21 mouse cellular contexts compared by ENCODE assay signal in genomic region chr2:179416587-179417227, GRCm38 (mm10). TPM values are rescaled to one million over a fixed set of nuclear protein-coding genes. Genes with fewer than 3 reads are reported as not detected.
DNase-seq lines count a peak whose midpoint lies in the region; ATAC-seq and TF ChIP-seq lines count a peak whose summit lies in the region.
"Had no signal": no experiment of that assay in that cellular context is flagged by ENCODE, and none has a peak within 500 bp of the region (broad histone marks: within the 10 kb centered on the region; RNA-seq: fewer than 3 reads in every experiment).

No protein-coding gene starts in this region.

- 0 out of 2 replicates have a peak, but pooled peaks cover 4% of the 10 kb centered on the region for H3K27me3 ChIP-seq in forebrain, embryonic 12.5 days
- no peaks in the 10 kb centered on the region for H3K27me3 ChIP-seq in forebrain, embryonic 11.5 days (ENCODE audit: control insufficient read depth, insufficient read depth, low read length)
- no peaks in the 10 kb centered on the region for H3K27me3 ChIP-seq in megakaryocyte, embryonic 14.5 days (replicated peaks)
- no peaks in the 10 kb centered on the region for H3K27me3 ChIP-seq in forebrain, postnatal 0 days (ENCODE audit: insufficient read depth, low read length)
- no peaks in the 10 kb centered on the region for H3K27me3 ChIP-seq in neural tube, embryonic 13.5 days
- H3K27me3 ChIP-seq: hindbrain, embryonic 12.5 days; limb, embryonic 15.5 days; liver, embryonic 15.5 days; midbrain, embryonic 15.5 days had no signal

- no peak overlapping the region for H3K4me2 ChIP-seq in forebrain, embryonic 12.5 days
- no peak overlapping the region for H3K4me2 ChIP-seq in forebrain, embryonic 11.5 days (ENCODE audit: low read depth, low read length, severe bottlenecking)
- H3K4me2 ChIP-seq in forebrain, postnatal 0 days (ENCODE audit: low read depth): no peak overlapping the region
- H3K4me2 ChIP-seq in neural tube, embryonic 13.5 days: no peak overlapping the region
- H3K4me2 ChIP-seq: hindbrain, embryonic 12.5 days; limb, embryonic 15.5 days; liver, embryonic 15.5 days; midbrain, embryonic 15.5 days had no signal

- 68% methylated on average over 16 of the region's 16 CpGs for WGBS in forebrain, embryonic 12.5 days
- 77% methylated on average over 16 of the region's 16 CpGs for WGBS in forebrain, embryonic 11.5 days
- WGBS in forebrain, postnatal 0 days: 51% methylated on average over 16 of the region's 16 CpGs
- WGBS in neural tube, embryonic 13.5 days: 39% methylated on average over 16 of the region's 16 CpGs

- ATAC-seq in forebrain, embryonic 12.5 days (ENCODE audit: low FRiP score): peak; percentile 59; the same call in 1 of the 2 replicates
- ATAC-seq in forebrain, embryonic 11.5 days (replicated peaks; ENCODE audit: low FRiP score): no peak
- no peak for ATAC-seq in megakaryocyte, adult 5-6 weeks (ENCODE audit: poor library complexity, severe bottlenecking)
- no peak; the same call in 1 of the 2 replicates for ATAC-seq in forebrain, postnatal 0 days
- peak; percentile 66; the same call in 1 of the 2 replicates for ATAC-seq in neural tube, embryonic 13.5 days (ENCODE audit: low read depth)
- ATAC-seq: intestine, embryonic 16.5 days; midbrain, embryonic 15.5 days had no signal

- H3K9me3 ChIP-seq in forebrain, embryonic 12.5 days: no peaks in the 10 kb centered on the region
- H3K9me3 ChIP-seq in forebrain, embryonic 11.5 days (ENCODE audit: control insufficient read depth, low read length): no peaks in the 10 kb centered on the region
- H3K9me3 ChIP-seq in megakaryocyte, embryonic 14.5 days: peaks cover 48% of the 10 kb centered on the region
- no peaks in the 10 kb centered on the region for H3K9me3 ChIP-seq in forebrain, postnatal 0 days (ENCODE audit: low read length)
- no peaks in the 10 kb centered on the region for H3K9me3 ChIP-seq in neural tube, embryonic 13.5 days
- H3K9me3 ChIP-seq: hindbrain, embryonic 12.5 days; limb, embryonic 15.5 days; liver, embryonic 15.5 days; midbrain, embryonic 15.5 days had no signal

- no peak for DNase-seq in forebrain, embryonic 11.5 days (ENCODE audit: low spot score)
- DNase-seq in forebrain, postnatal 0 days: peak; percentile 33
- no peak for DNase-seq in ovary, postnatal 10 days (ENCODE audit: low spot score)
- no peak for DNase-seq in cerebellum, postnatal 36 days
- DNase-seq: adrenal gland, adult 2 months; cerebellum, adult 8-10 months; gastrocnemius, postnatal 36 days; kidney, postnatal 36 days; layer of hippocampus, adult 9-11 months; thymus, postnatal 14 days had no signal

- no peak overlapping the region for H3K4me3 ChIP-seq in forebrain, embryonic 12.5 days (replicated peaks)
- H3K4me3 ChIP-seq in forebrain, embryonic 11.5 days (ENCODE audit: low read depth, low read length): no peak overlapping the region
- peak overlapping the region; percentile 40 for H3K4me3 ChIP-seq in megakaryocyte, embryonic 14.5 days (replicated peaks)
- H3K4me3 ChIP-seq in forebrain, postnatal 0 days (ENCODE audit: low read depth, low read length): no peak overlapping the region
- H3K4me3 ChIP-seq in neural tube, embryonic 13.5 days: no peak overlapping the region
- H3K4me3 ChIP-seq: hindbrain, embryonic 12.5 days; limb, embryonic 15.5 days; liver, embryonic 15.5 days; midbrain, embryonic 15.5 days had no signal

- no peak for TF ChIP-seq CTCF in forebrain, postnatal 0 days (IDR thresholded peaks at IDR 0.05; ENCODE audit: low read depth)

- H3K9ac ChIP-seq in forebrain, embryonic 12.5 days: no peak overlapping the region
- H3K9ac ChIP-seq in forebrain, embryonic 11.5 days (ENCODE audit: low read length): no peak overlapping the region
- no peak overlapping the region for H3K9ac ChIP-seq in forebrain, postnatal 0 days
- no peak overlapping the region for H3K9ac ChIP-seq in neural tube, embryonic 13.5 days
- H3K9ac ChIP-seq: hindbrain, embryonic 12.5 days; limb, embryonic 15.5 days; liver, embryonic 15.5 days; midbrain, embryonic 15.5 days had no signal

- no peak overlapping the region for H3K27ac ChIP-seq in forebrain, embryonic 12.5 days
- no peak overlapping the region for H3K27ac ChIP-seq in forebrain, embryonic 11.5 days (ENCODE audit: low read depth, low read length)
- H3K27ac ChIP-seq in forebrain, postnatal 0 days (ENCODE audit: low read depth, low read length): no peak overlapping the region
- H3K27ac ChIP-seq in neural tube, embryonic 13.5 days (replicated peaks): peak overlapping the region; percentile 64
- H3K27ac ChIP-seq: hindbrain, embryonic 12.5 days; liver, embryonic 15.5 days; macrophage; midbrain, embryonic 15.5 days had no signal

- 0 out of 2 replicates have a peak, but pooled peaks cover 4% of the 10 kb centered on the region for H3K4me1 ChIP-seq in forebrain, embryonic 12.5 days
- H3K4me1 ChIP-seq in forebrain, embryonic 11.5 days (replicated peaks; ENCODE audit: control insufficient read depth, insufficient read depth, low read length): no peaks in the 10 kb centered on the region
- no peaks in the 10 kb centered on the region for H3K4me1 ChIP-seq in megakaryocyte, embryonic 14.5 days
- H3K4me1 ChIP-seq in forebrain, postnatal 0 days (ENCODE audit: insufficient read depth): no peaks in the 10 kb centered on the region
- peaks cover 29% of the 10 kb centered on the region for H3K4me1 ChIP-seq in neural tube, embryonic 13.5 days (replicated peaks)
- H3K4me1 ChIP-seq: hindbrain, embryonic 12.5 days; liver, embryonic 15.5 days; midbrain, embryonic 15.5 days had no signal

- H3K36me3 ChIP-seq in forebrain, embryonic 12.5 days (replicated peaks): no peaks in the 10 kb centered on the region
- H3K36me3 ChIP-seq in forebrain, embryonic 11.5 days (ENCODE audit: control insufficient read depth, insufficient read depth, low read length): no peaks in the 10 kb centered on the region
- H3K36me3 ChIP-seq in megakaryocyte, embryonic 14.5 days (replicated peaks; ENCODE audit: low read length): no peaks in the 10 kb centered on the region
- no peaks in the 10 kb centered on the region for H3K36me3 ChIP-seq in forebrain, postnatal 0 days (ENCODE audit: insufficient read depth)
- no peaks in the 10 kb centered on the region for H3K36me3 ChIP-seq in neural tube, embryonic 13.5 days
- H3K36me3 ChIP-seq: hindbrain, embryonic 12.5 days; limb, embryonic 15.5 days; liver, embryonic 15.5 days; midbrain, embryonic 15.5 days had no signal

RNA-seq across cellular contexts. Expression of gene Cdh4, which starts 25.5 kb away (rescaled TPM):
- polyA plus RNA-seq in forebrain, embryonic 12.5 days (2016; fragmentation: Nextera tagmentation; extraction: Ambion mirVana): 29.4 and 30.7 TPM in 2 replicates
- 24.5 and 25.5 TPM in 2 replicates for polyA plus RNA-seq in forebrain, embryonic 11.5 days (2014; fragmentation: Nextera tagmentation; extraction: Ambion mirVana)
- polyA plus RNA-seq in megakaryocyte, embryonic 14.5 days (2012; ENCODE audit: insufficient read depth, low replicate concordance): not detected in 2 replicates
- not detected in 2 replicates for total RNA-seq in megakaryocyte, adult 5-6 weeks (2015)
- not detected in 2 replicates for total RNA-seq in megakaryocyte, adult 5-6 weeks (2017)
- 47.9 and 84.0 TPM in 2 replicates for total RNA-seq in forebrain, postnatal 0 days (2014; rRNA removed)
- 44.0 and 58.9 TPM in 2 replicates for polyA plus RNA-seq in forebrain, postnatal 0 days (2015; fragmentation: Nextera tagmentation; extraction: Ambion mirVana)
- polyA plus RNA-seq in neural tube, embryonic 13.5 days (2015; fragmentation: Nextera tagmentation; extraction: Ambion mirVana): 32.0 and 32.7 TPM in 2 replicates
- total RNA-seq: common myeloid progenitor, adult 5-6 weeks had no signal
- polyA plus RNA-seq: macrophage had no signal

Comparison
In these comparisons a context has a peak if more than half of its experiments do, and no peak if none do; other contexts are left out.
1. ATAC-seq: peak in forebrain, embryonic 12.5 days (single experiment) and neural tube, embryonic 13.5 days (single experiment); none in forebrain, embryonic 11.5 days (single experiment), megakaryocyte, adult 5-6 weeks (single experiment) and forebrain, postnatal 0 days (single experiment).
2. RNA of gene Cdh4, which starts 25.5 kb away (polyA plus RNA-seq): 44.0 to 58.9 TPM in forebrain, postnatal 0 days, 32.0 to 32.7 TPM in neural tube, embryonic 13.5 days, 29.4 to 30.7 TPM in forebrain, embryonic 12.5 days and 24.5 to 25.5 TPM in forebrain, embryonic 11.5 days; not detected in megakaryocyte, embryonic 14.5 days; every median in the first group is over 10 times any median in the second.